Mouse (Mus musculus): ENCODE measurements around the gene Filip1l. TPM values are rescaled to one million over a fixed set of nuclear protein-coding genes. Genes with fewer than 3 reads are reported as not detected.

Gene Filip1l
- 1 to 10 TPM; 3.5 to 5.1 TPM for total RNA-seq (2021)
- long read RNA-seq, experiment 1, partial matches to known transcripts: 0 of 3 reads
- long read RNA-seq, experiment 1, other reads (novel, unspliced or antisense): 0 of 3 reads
- long read RNA-seq, experiment 2, partial matches to known transcripts: 0 of 2 reads
- long read RNA-seq, experiment 2, other reads (novel, unspliced or antisense): 1 of 2 reads

DNA sequence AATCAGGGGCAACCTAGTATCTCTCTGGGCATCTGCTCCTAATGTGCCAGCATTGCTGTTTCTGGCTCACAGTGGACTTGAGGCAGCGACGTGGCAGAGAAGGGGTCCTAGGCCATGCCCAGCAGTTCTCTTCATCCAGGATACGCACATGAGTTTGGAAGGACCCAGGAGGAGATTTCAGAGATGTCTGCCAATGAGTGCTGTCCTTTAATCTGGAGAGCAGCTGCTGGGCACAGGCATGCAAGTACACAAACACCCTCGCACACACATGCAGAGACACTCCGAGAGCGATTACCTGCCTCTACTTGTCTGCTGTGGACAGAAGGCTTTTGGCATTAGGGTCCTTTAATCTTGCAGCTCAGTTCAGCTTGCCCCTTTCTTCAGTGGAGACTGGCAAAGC lies at the start of gene Filip1l:
Filip1l (plus strand) TSS at position 343 of the 400 bp plus-strand sequence.
- no peak for DNase-seq (ENCODE audit: low spot score in 2 of 2)

DNA sequence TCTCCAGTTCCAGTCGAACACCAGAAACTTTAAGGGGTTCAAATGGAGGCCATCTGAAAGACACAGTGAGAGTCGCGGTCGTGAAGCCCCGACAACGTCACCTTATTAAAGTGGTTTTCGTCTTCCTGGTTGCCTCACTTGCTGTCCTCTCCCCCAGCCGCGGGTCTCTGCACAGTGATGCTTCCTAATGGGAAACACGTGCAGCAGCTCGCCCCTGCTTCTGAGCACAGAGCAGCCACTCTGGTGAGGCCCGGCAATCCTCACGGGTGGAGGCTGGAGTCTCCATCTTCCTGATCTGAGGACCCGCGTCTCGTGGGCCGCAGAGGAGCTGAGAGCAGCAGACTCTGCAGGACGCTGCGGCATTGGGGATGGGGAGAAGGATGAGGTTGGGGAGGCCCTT lies 49.2 kb upstream of the Filip1l start:
- DNase-seq (ENCODE audit: low spot score in 2 of 2): no peak

DNA sequence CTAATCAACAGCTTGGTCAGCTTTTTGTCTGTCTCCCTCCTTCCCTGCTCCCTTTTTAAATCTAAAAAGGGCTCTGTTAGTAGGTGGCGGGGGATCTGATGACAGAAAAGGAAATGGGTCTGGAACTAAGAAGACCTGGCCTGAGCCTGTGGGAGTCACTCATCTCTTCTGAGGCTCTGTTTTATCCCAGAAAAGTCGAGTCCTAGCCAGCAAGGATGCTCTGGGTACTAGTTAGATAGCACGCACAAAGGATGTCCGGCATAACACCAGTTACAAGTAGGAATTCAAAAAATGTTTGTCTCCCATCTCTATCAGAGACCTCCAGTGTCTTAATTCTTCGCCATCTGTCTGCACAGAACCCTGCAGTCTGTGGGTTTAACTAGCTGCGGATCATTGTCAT lies 47.4 kb upstream of the Filip1l start:
- DNase-seq (ENCODE audit: low spot score in 2 of 2): no peak

DNA sequence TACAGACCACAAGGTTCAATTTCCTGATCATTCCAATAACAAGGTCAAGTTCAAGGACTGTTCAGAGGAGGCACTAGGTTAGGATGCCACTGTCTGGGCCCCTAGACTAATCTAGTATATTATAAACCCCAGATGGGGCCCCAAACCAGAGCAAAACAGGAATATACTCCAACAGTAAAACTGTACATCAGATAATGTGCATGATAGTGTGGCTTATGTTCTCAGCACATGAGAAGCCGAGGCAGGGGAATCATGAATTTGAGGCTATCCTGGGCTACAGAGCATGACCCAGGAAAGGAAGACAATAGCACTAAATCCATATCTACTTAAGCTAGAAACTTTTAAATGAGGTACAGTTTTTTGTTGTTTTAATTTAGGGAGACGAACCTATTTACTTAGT lies 40.8 kb upstream of the Filip1l start:
- no peak for DNase-seq (ENCODE audit: low spot score in 2 of 2)

DNA sequence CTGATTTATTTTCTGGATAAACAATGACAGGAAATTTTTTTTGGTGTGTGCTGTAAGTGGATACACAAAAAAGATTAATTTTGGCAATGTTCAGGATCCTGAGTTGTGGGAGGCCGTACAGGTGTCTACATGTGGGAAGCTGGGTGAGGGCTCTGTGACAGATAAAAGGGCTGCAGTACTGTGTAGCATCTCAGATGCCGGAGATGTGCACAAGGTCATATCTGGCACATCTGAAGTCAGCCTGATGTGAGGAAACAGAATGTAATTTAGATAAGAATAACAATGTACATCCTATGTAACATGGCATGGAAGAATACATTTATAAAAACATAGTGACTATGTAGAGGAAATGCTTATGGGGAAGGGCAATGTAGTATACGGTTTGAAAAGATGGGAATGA lies 39.4 kb upstream of the Filip1l start:
- no peak for DNase-seq (ENCODE audit: low spot score in 2 of 2)

DNA sequence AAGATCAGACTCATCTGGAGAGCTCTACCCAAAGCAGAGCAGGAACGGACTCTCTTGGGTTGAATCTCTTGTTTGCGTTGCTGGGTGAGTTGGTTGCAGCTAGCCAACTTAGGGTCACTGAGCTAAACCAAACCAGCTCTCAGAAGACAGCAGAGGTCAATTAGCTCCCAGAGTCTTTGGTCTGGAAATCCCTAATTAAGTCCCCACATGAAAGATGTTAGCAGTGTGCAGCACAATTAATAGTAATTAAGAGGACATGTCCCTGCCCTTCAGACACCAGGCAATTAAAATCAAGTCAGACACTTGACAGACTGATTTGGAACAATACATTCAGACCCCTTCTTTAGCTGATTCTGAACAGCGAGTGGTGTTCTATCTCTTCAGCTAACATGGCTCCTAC lies 38.7 kb upstream of the Filip1l start:
- DNase-seq (ENCODE audit: low spot score in 2 of 2): no peak

DNA sequence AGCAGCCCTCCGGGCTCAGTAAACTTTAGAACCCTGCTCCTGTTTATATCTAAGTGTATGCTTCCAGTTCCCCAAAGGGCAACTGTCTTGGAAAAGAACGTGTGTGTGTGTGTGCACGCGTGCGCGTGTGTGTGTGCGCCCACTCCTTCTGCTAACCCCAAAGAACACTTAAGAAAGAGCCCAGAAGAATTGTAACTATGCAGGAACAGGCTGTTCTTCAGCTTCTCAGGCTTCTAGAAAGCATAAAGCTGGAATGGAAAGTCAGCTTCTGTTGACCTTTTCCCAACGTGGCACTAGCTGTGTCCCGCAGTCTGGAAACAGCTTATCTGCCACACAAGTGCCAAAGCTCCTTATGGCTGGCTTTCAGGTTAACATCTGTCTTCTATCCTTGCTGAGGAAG lies 37.9 kb upstream of the Filip1l start:
- no peak for DNase-seq (ENCODE audit: low spot score in 2 of 2)

DNA sequence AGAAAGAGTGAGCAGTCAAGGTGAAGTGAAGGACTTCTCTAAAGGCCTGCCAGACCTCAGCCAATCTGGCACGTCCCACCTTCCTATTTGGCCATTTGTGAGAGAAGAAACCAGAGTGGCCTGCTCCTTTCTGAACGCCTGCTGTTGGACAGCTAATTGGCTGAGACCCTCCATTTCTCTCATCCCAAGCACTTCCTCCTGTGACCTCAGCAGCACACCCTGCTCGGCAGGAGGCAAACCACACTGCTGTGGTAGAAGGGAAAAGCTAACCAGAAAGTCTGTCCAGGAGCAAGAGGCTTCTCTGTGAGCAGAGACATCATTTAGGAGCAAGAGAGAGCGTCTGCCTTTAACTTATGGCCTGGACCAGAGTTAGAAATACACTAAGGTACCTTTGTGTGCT lies 35.8 kb upstream of the Filip1l start:
- DNase-seq (ENCODE audit: low spot score in 2 of 2): no peak

DNA sequence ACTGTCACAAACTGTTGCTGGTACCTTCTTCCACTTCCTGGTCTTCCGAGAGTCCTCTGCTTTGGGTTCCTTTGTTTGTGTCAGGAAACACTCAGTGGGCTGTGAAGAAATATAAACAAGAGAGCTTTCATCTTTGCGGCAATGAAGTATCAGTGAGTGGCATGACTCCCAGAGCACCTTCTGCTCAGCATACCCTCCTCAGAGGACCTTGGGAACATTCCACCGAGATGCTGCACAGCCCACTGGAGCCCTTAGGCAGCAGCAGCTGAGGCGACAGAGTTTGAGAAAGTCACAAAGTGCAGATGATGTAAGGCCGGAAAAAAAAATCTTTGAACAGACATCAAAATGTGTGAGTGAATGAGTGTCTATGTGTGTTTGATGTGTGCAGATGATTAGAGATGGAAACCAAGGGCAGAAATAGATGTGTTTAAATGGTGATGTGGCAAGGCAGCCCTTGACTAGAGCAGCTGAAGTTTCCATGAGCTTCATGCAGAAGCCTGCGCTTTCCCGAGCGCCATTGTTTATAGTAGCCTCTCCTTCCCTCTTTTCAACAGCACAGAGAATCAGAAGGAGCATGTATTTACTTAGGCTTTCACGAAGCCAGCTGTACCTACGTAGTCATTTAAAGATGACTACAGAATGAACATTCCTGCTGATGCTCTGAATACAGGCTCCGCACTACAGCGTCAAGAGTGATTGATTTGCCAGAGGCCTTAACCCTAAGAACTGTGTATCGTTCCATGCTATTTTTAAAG lies 34.8 kb upstream of the Filip1l start:
- DNase-seq (ENCODE audit: low spot score in 2 of 2): no peak

DNA sequence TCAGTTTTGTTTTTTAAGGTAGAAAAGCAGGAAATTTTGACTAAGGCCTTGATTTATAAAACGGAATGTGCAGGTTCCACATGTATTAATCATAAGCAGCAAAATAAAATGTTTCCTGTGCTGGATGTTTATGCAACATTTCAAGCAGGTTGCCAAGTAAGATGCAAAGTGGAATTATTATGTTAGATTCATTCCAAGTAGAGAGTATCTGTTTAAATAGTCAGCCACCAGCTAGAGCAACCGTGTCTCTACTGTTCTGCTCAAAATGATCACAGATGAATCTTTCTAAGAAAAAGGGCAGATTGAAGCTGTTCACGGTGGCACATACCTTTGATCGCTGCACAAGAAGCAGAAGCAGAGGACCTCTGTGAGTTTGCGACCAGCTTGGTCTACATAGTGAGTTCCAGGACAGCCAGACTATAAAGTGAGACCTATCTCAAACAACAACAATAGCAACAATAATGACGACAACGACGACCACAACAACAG lies 34.2 kb upstream of the Filip1l start:
- DNase-seq (ENCODE audit: low spot score in 2 of 2): no peak

DNA sequence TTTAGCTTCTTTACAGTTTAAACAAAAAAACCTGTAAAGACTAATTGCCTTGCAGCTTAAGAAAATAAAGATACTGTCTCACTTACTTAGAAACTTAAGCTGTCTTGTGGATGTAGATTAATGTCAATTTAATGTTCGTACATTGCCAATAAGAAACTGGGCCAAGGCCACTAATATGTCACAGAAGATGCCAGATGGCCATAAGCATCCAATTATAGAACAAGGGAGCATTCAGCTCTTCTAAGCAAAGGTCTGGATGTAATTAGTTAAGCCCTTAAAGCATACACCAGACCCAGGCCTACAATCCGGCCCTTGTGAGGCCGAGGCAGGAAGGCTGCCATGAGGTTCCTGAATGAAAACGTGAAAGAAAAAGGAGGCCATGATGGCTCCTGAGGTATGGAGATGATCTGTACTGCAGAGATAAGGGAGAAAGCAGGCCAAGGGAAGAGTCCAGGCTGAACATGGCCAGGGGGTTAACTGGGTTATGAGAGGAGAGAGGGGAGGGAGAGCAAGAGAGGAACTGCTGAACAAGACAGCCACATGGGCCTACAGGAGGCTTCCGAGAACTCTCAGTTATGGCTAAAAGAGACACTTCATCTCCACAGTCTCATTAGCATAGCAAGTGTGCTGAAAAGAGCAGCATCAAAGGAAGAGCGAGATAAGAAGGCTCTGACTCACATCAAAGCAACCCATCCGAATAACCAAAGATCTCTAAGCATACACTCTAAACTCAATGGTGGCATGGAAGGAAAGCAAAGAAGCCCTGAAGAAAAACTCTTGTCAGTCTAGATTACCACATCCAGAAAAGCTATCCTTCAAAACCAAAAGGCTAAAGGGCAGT lies 33.4 kb upstream of the Filip1l start:
- DNase-seq (ENCODE audit: low spot score in 2 of 2): no peak

DNA sequence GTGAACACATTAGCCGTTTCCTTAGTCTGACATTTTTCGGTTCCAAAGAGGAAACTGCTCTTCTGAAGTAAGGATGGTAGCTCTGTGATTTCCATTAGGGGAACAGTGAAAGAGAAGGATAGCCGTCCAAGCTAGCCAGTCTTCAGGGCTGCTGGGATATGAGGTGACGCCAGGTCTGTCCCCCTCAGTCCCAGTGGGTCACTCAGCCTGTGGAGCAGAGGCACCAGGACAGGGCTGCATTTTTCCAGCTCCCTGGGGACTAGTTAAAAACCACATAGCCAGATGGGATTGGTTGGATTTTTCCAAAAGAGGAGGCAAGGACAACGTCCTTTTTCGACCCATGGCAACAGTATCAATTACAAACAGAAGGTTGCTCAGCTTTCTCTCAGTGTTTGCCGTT lies 25.9 kb upstream of the Filip1l start:
- DNase-seq (ENCODE audit: low spot score in 2 of 2): no peak

DNA sequence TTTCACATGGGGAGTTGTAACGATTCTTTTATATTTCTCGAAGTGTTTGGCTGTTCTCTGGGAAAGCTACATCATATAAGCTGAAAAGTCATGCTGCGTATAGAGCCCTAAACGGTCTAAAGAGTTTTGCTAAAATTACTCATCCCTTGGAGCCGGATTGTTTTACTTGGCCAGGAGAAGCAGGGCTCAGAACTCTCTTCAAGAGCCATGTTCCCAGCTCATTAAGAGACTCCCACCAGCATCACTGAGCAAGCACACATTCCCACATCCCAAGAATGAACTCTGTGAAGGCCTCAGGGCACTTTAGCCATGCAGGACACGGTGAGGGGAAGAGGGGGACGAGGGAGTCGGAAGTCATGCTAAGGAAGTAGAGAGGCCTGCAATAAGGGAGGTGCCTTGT lies 23.9 kb upstream of the Filip1l start:
- no peak for DNase-seq (ENCODE audit: low spot score in 2 of 2)

DNA sequence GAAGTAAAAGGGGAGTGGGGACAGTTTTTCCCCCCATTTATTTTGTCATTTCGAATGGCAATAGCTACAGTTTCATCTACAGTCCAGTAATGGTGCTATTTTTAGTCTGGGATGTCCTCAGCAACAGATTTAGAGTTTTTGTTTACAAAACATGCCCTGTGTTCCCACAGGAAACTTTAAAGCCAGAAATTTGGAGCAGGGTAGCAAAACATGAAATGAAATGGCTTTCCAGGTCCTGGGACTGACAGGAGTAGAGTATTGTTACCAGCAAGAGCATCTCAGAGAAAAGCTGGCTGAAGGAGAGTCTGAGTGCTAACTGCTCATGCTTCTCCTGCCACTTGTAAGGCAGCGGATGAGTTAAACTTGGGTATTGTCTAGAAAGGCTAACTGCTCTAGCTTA lies 22.8 kb upstream of the Filip1l start:
- no peak for DNase-seq (ENCODE audit: low spot score in 2 of 2)

DNA sequence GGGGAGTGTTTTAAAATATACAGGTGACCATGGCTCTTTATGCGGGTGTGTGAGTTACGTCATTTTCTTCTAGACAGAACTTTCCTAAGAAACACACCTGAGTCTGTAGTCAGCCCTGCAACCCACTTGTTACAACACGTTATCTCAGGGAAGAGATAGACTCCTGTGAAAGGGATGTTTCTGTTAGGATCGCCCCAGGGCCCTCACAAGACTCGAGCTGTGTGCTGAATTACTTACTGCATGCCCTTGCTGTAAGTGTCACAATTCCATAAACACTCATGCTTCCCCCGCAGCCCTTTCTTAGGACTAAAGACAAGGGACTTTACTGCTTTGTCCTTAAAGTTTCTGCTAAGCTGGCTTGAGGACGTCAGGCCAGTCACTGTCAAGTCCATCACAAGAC lies 20.6 kb upstream of the Filip1l start:
- DNase-seq (ENCODE audit: low spot score in 2 of 2): no peak

DNA sequence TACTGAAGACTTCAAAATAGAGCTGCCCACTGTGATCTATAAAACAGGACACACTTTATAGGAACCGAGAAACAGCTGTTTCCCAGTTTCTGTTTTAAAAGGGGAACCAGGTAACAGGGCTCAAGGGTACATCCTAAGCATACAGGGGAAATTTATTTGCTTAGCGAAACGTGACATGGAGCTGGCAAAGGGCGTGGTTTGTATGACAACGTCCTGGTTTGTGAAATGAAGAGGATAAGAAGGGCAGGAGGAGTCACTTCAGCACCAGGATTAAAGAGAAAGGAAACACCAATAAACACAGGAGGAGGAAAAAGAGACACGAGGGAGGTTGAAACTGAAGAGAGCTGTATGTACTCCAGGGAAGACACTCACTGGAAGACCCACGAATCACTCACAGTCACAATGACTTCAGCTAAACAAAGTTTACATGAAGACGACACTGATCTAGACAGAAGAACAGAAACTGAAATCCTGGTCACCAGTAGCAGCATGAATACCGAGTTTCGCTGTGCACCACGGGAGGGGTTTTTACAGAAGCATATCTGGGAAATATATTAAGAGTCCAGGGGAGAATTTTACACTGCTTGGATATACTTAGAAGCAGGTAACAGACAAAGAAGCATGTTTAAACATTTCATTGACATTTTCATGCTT lies 16.0 kb upstream of the Filip1l start:
- no peak for DNase-seq (ENCODE audit: low spot score in 2 of 2)

DNA sequence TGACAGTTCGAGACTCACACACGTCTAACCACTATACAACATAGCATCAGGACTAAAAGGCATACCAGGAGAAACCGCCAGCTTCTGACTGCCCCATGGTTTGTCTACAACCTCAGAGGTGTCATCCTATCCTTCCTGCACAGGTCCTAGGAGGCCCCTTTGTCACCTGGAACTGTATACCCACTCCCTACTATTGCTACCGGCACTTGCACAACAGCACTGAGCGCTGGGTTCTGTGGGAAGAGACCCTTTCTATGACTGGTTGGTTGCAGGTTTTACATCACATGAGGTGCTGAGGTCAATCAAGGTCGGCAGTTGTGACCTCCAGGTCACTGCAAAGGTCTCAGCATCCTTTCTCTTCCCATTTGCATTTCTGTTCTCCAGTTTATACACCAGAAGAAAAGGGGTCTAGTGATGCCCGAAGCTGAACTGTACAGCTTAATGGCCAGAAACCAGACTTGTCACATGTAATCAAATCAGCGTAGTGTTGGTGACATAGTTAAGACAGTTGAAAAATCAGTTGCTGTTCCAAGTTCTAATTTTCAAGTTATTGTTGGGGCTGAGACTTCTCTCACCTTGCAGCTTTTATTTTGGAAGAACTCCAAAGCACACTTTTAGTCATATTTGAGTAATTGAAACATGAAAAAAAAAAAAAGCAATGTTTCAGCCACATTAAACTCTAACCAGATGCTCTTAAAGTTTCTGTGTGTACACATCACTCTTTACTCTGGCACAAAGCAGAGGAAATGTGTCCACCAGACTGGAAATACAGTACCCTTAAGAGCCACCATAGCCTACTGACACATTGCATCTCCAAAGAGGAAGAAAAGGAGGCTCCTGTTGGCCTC lies 12.9 kb upstream of the Filip1l start:
- DNase-seq (ENCODE audit: low spot score in 2 of 2): no peak

DNA sequence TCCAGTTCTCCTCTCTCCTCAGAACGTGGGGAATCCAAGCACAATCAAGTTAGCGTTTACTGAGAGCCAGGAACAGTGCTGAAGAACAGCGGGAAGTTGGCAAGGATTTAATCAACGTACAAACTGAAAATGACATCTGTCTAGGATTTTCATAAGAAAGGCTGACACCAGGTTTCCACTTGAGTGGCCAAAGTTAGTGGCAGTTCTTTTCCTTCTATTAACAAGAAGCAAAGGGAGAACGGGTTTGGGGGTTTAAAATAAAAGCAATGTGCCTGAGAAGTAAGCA lies 12.3 kb upstream of the Filip1l start:
- DNase-seq (ENCODE audit: low spot score in 2 of 2): no peak

DNA sequence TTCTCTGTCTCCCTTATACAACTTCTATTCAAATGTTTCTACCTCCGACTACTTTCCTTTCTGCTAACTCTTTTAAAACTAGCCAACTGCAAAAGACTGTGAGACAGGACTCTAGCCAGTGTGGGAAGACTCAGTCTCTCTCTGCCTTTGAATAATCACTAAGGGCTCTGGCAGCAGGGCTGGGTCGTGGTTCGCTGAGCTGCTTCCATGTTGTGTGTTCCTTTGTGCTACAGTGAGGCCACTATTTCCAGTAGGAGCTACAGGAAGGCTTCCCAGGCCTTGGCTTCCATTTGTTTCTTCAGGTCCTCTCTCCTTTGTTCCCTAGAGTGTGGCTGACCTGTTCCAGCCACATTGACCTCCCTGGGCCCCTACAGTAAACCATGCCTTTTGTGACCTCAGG lies 6.6 kb upstream of the Filip1l start:
- no peak for DNase-seq (ENCODE audit: low spot score in 2 of 2)

DNA sequence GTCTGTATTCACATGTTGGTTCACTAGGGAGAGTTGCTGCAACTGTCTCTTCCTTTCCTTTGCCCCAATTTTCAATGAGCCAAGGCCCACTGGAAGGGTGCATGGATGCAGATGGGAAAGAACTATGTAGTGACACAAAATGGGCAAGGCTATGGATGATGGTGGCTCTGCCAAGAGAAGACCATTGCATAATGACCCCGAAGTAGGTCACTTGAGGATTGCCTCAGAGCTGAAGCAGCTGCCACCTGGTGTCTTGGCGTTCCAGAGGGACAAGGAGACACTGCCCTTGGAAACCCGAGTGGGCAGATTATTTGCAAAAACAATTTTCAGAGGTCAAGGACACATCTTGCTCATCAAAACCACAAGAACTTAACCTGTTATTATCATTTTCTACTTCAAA lies 3.9 kb upstream of the Filip1l start:
- DNase-seq (ENCODE audit: low spot score in 2 of 2): no peak

DNA sequence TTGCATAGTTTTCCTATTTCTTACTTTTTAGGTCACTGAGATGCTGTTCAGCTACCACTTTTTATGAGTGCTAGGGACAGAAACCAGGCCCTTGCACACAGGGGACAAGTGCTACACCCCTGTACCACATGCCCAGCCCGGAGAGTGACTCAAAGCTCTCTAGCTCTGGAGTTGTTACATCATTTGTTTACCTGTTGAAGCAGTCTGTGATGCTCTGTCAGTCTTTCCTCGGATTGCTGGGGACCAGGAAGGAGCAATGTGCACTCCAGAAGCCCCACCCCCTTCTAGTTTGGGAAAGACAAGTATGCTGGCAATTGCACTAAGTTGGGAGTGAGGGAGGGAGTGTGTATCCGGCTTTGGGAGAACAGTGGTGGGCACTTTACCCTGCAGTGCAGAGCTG lies 3.2 kb upstream of the Filip1l start:
- no peak for DNase-seq (ENCODE audit: low spot score in 2 of 2)

Data from layer of hippocampus, postnatal 14 days (tissue).